Comparison of ENCODE assay signal across 10 mouse cellular contexts in genomic region chr11:113234432-113234831, GRCm38 (mm10).
"Had no signal": no experiment of that assay in that cellular context is flagged by ENCODE, and none has a peak within 500 bp of the region (broad histone marks: within the 10 kb centered on the region; RNA-seq: fewer than 3 reads in every experiment).

No protein-coding gene starts in this region.

- ATAC-seq: lung, postnatal 0 days; midbrain, embryonic 13.5 days; midbrain, embryonic 15.5 days had no signal

- DNase-seq: lung, adult 2 months; lung, postnatal 14 days; lung, postnatal 36 days; right cerebral cortex, postnatal 14 days; thymus, adult 2 months; thymus, postnatal 25 days; thymus, postnatal 4 days had no signal
